Mouse (Mus musculus): Measurements from ENCODE around the gene Atp8b2. TPM values are rescaled to one million over a fixed set of nuclear protein-coding genes. Genes with fewer than 3 reads are reported as not detected.

Gene Atp8b2
- polyA plus RNA-seq, 1 experiment from 2014 or later, result 14.4 TPM

DNA sequence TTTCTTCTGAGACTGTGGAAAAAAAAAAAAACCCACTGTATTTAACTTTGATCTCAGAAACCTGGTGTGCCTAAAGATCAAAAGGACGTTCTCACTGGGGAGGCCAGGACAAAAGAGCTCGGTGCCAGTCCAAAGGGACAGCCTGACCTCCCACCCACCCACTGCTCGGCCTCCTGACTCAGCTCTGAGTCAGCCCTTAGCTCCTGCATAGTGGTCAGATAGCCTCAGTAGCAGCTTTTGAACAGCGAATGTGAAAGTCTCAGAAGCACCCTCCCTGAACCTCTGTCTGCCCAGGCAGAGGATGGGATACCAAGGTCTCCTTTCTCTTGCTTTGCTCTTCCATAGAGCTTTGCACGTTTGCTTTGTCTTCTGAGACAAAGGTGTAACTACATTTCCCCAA is 66.7 kb downstream of the Atp8b2 start:
- Histone ChIP-seq H3K27me3 (no peaks in the 10 kb centered on the region), H3K27ac (replicated peaks) (no peak overlapping the region)
- 17% methylated on average over 5 of the region's 5 CpGs for WGBS

DNA sequence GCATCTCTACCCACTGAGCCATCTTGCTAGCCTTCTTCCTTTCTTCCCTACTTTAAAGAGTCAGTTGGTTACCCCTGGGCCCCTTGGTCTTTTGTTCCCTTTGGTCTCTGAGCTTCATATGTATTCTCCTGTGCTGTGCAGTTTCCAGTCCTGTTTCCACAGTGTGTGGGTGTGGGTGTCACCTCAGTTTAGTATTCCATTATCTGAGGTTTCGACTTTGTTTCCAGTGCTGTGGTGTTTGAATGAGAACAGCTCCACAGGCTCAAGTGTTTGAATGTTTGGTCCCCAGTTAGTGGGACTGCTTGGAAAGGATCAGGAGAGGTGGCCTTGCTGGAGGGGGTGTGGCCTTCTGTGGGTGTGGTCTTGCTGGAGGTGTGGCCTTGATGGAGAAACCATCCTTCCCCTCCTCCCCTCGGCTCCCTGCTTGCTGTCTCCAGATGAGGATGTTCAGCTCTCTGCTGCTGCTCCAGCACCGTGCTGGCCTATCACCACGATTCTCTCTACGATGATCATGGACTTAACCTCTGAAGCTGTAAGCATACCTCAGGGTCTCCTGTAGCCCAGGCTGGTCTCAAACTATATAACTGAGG is 70.7 kb downstream of the Atp8b2 start:
- Histone ChIP-seq H3K27ac (replicated peaks) (no peak overlapping the region), H3K36me3 (no peaks in the 10 kb centered on the region), H3K27me3 (no peaks in the 10 kb centered on the region), H3K4me2 (replicated peaks) (no peak overlapping the region), H3K9ac (replicated peaks) (no peak overlapping the region), H3K9me3 (no peaks in the 10 kb centered on the region), H3K4me1 (no peaks in the 10 kb centered on the region), H3K4me3 (no peak overlapping the region)
- ATAC-seq (replicated peaks), result no peak
- 79% methylated on average over 5 of the region's 5 CpGs for WGBS

More for the DNA sequence above, 66.7 kb downstream of the Atp8b2 start:
- Histone ChIP-seq H3K9ac (replicated peaks) (no peak overlapping the region), H3K36me3 (no peaks in the 10 kb centered on the region), H3K4me3 (no peak overlapping the region), H3K4me1 (no peaks in the 10 kb centered on the region), H3K9me3 (no peaks in the 10 kb centered on the region), H3K4me2 (replicated peaks) (no peak overlapping the region)
- ATAC-seq (replicated peaks), result no peak

DNA sequence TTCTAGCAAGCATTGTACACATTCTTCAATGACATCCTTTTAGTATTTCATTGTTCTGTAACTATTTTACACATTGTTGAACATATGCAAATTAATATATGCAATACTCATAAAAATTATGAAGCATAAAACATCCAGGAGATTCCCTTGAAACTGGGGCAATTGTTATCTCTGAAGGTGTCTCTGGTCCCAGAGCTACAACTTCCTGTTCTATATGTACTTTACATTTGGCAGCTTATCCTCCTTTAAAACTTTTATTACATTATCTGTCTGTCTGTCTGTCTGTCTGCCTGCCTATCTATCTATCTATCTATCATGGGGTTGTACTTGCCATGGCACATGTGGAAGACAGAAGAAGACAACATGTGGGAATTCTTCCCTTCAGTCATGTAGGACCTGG is 71.6 kb downstream of the Atp8b2 start:
- H3K4me3 ChIP-seq, result no peak overlapping the region
- no peak overlapping the region for H3K9ac ChIP-seq (replicated peaks)
- H3K9me3 ChIP-seq, result no peaks in the 10 kb centered on the region
- H3K27ac ChIP-seq (replicated peaks), result no peak overlapping the region
- no peaks in the 10 kb centered on the region for H3K27me3 ChIP-seq
- no peak for ATAC-seq (replicated peaks)
- no peaks in the 10 kb centered on the region for H3K4me1 ChIP-seq
- H3K4me2 ChIP-seq (replicated peaks), result no peak overlapping the region
- no peaks in the 10 kb centered on the region for H3K36me3 ChIP-seq

DNA sequence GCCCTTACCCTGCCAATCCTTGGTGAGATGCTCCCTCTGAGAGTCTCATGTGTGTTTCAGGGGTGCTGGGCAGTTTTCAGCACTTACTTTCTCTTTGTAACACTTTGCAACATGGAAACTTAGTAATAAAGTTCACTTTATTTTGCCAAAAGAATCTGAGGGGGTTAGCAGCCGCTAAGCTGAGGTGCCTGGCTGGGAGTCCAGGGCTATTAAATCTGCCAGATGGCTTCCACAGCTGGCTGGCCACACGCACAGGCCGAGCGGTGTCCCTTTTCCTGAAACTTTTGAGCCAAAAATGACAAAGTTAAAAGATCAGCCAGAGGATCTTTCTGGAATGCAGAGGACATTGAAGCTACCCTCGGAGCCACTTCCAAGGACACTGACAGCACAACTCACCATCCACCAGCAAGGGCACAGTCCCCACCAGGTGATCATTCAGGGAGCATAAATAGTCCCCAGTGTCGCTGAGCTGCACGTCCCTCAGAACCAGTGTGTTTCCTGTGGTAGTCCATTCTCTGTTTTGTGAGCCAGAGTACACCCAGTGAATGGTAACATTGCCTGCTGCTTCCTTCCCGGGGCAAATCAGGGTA is 73.4 kb downstream of the Atp8b2 start:
- no peak overlapping the region for H3K4me2 ChIP-seq (replicated peaks)
- no peaks in the 10 kb centered on the region for H3K4me1 ChIP-seq
- no peaks in the 10 kb centered on the region for H3K27me3 ChIP-seq
- no peaks in the 10 kb centered on the region for H3K36me3 ChIP-seq
- no peak overlapping the region for H3K27ac ChIP-seq (replicated peaks)
- no peak overlapping the region for H3K9ac ChIP-seq (replicated peaks)
- no peaks in the 10 kb centered on the region for H3K9me3 ChIP-seq
- H3K4me3 ChIP-seq, result no peak overlapping the region
- no peak for ATAC-seq (replicated peaks)
- WGBS, result 80% methylated on average over 8 of the region's 8 CpGs

Small RNA genes lying within 50 kb of the gene (microRNA-seq; reads per million reads assigned to microRNA genes)
- 0.66 reads per million for gene Mir7669

Other genes with a start within 250 kb of the Atp8b2 start
- 25.0 and 25.6 TPM in 2 replicates for gene Adar, start 248.5 kb downstream of the Atp8b2 start, polyA plus RNA-seq (2015; fragmentation: Nextera tagmentation; extraction: Ambion mirVana)
- 25.9 and 26.8 TPM in 2 replicates for gene Chrnb2, start 198.9 kb downstream of the Atp8b2 start, polyA plus RNA-seq (2015; fragmentation: Nextera tagmentation; extraction: Ambion mirVana)
- 13.3 and 13.4 TPM in 2 replicates for gene Ube2q1, start 189.9 kb downstream of the Atp8b2 start, polyA plus RNA-seq (2015; fragmentation: Nextera tagmentation; extraction: Ambion mirVana)
- gene She, start 132.1 kb downstream of the Atp8b2 start, polyA plus RNA-seq (2015; fragmentation: Nextera tagmentation; extraction: Ambion mirVana), result 1.1 and 1.3 TPM in 2 replicates
- gene Il6ra, start 50.3 kb downstream of the Atp8b2 start, polyA plus RNA-seq (2015; fragmentation: Nextera tagmentation; extraction: Ambion mirVana), result 0.73 and 0.82 TPM in 2 replicates
- gene Hax1, start 35.3 kb upstream of the Atp8b2 start, polyA plus RNA-seq (2015; fragmentation: Nextera tagmentation; extraction: Ambion mirVana), result 147 TPM in 2 replicates
- gene 4933434E20Rik, start 88.1 kb upstream of the Atp8b2 start, polyA plus RNA-seq (2015; fragmentation: Nextera tagmentation; extraction: Ambion mirVana), result 215 and 217 TPM in 2 replicates
- gene Ubap2l, start 89.1 kb upstream of the Atp8b2 start, polyA plus RNA-seq (2015; fragmentation: Nextera tagmentation; extraction: Ambion mirVana), result 149 and 159 TPM in 2 replicates
- 448 and 450 TPM in 2 replicates for gene Tpm3, start 109.1 kb upstream of the Atp8b2 start, polyA plus RNA-seq (2015; fragmentation: Nextera tagmentation; extraction: Ambion mirVana)
- 0.23 and 0.29 TPM in 2 replicates for gene Nup210l, start 140.6 kb upstream of the Atp8b2 start, polyA plus RNA-seq (2015; fragmentation: Nextera tagmentation; extraction: Ambion mirVana)

Measured in forebrain, embryonic 15.5 days (tissue).